ENCODE assay signal across 15 mouse cellular contexts in the genomic region with DNA sequence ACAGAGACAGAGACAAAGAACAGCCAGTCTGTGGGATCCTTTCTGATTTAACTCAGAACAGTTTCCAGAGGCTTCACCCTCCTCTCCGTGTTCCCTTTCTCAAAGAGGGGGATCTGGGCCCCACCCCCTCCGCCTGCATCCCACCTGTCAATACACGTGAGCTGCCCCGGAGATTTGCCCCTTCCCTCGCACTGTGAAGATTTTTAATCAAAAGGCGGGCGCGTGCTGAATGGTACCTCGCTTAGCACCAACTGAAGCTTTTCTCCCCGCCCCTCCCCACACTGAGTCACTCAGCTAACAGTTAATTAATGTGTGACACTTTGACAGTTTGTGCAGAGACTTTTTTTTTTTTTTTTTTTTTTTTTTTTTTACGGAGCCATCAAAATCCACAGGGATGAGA. TPM values are rescaled to one million over a fixed set of nuclear protein-coding genes. Genes with fewer than 3 reads are reported as not detected.
DNase-seq lines count a peak whose midpoint lies in the region; ATAC-seq and TF ChIP-seq lines count a peak whose summit lies in the region.
"Had no signal": no experiment of that assay in that cellular context is flagged by ENCODE, and none has a peak within 500 bp of the region (broad histone marks: within the 10 kb centered on the region; RNA-seq: fewer than 3 reads in every experiment).

No protein-coding gene starts in this region.

- no peaks in the 10 kb centered on the region for H3K9me3 ChIP-seq in forebrain, embryonic 15.5 days
- H3K9me3 ChIP-seq: embryonic facial prominence, embryonic 15.5 days; lung, embryonic 15.5 days had no signal

- DNase-seq in heart, adult 2 months = no peak
- no peak for DNase-seq in heart, postnatal 14 days
- peak; percentile 18 for DNase-seq in right cerebral cortex, adult 18-20 months
- no peak for DNase-seq in right cerebral cortex, postnatal 4 days
- DNase-seq in yolk sac, embryonic 10.5 days (ENCODE audit: low spot score) = no peak
- DNase-seq in cerebellum, adult 2 months = no peak
- no peak for DNase-seq in thymus, postnatal 4 days
- DNase-seq: left cerebral cortex, postnatal 4 days had no signal

- H3K27ac ChIP-seq in heart, adult 2 months = peak overlapping the region; percentile 86
- no peak overlapping the region for H3K27ac ChIP-seq in forebrain, embryonic 15.5 days (replicated peaks)
- H3K27ac ChIP-seq in cerebellum, adult 2 months (ENCODE audit: insufficient read depth, low read length) = no peak overlapping the region
- H3K27ac ChIP-seq: embryonic facial prominence, embryonic 15.5 days; lung, embryonic 15.5 days had no signal

- no peak overlapping the region for H3K9ac ChIP-seq in heart, adult 2 months (ENCODE audit: low read depth, low read length)
- no peak overlapping the region for H3K9ac ChIP-seq in forebrain, embryonic 15.5 days (replicated peaks)
- H3K9ac ChIP-seq: embryonic facial prominence, embryonic 15.5 days; lung, embryonic 15.5 days had no signal

- no peak for TF ChIP-seq POLR2A in heart, adult 2 months (IDR thresholded peaks at IDR 0.05; ENCODE audit: insufficient read depth, low read depth, low read length)
- TF ChIP-seq POLR2A in cerebellum, adult 2 months (IDR thresholded peaks at IDR 0.05; ENCODE audit: borderline replicate concordance, insufficient read depth, low read length) = no peak

- H3K79me2 ChIP-seq in heart, adult 2 months (replicated peaks; ENCODE audit: control insufficient read depth, insufficient read depth, low read length) = no peaks in the 10 kb centered on the region

- intact Hi-C loops in heart, adult 2 months (cut with DNase I) = loop anchor here (5.0 kb wide), 2 partner anchors 96 to 139 kb away; no protein-coding TSS in a partner anchor
- intact Hi-C loops in heart, postnatal 14 days (cut with DNase I) = no loop called here

- no peaks in the 10 kb centered on the region for H3K36me3 ChIP-seq in heart, adult 2 months (ENCODE audit: control insufficient read depth, insufficient read depth, low read length)
- H3K36me3 ChIP-seq in forebrain, embryonic 15.5 days = no peaks in the 10 kb centered on the region
- H3K36me3 ChIP-seq: embryonic facial prominence, embryonic 15.5 days; lung, embryonic 15.5 days had no signal

- ATAC-seq in forebrain, embryonic 15.5 days (replicated peaks) = peak; percentile 61

- H3K4me3 ChIP-seq in heart, adult 2 months = no peak overlapping the region
- H3K4me3 ChIP-seq in forebrain, embryonic 15.5 days = no peak overlapping the region
- no peak overlapping the region for H3K4me3 ChIP-seq in cerebellum, adult 2 months (replicated peaks; ENCODE audit: insufficient read depth, low read depth, low read length)
- H3K4me3 ChIP-seq: embryonic facial prominence, embryonic 15.5 days; lung, embryonic 15.5 days had no signal

- no peaks in the 10 kb centered on the region for H3K27me3 ChIP-seq in heart, adult 2 months (ENCODE audit: control insufficient read depth, insufficient read depth, low read length)
- no peaks in the 10 kb centered on the region for H3K27me3 ChIP-seq in forebrain, embryonic 15.5 days
- H3K27me3 ChIP-seq in cerebellum, adult 2 months (ENCODE audit: control insufficient read depth, insufficient read depth, low read length) = no peaks in the 10 kb centered on the region
- H3K27me3 ChIP-seq: CH12.LX; embryonic facial prominence, embryonic 15.5 days; lung, embryonic 15.5 days had no signal

- H3K4me2 ChIP-seq in forebrain, embryonic 15.5 days (replicated peaks) = no peak overlapping the region
- H3K4me2 ChIP-seq: embryonic facial prominence, embryonic 15.5 days; lung, embryonic 15.5 days had no signal

- 52% methylated on average over 11 of the region's 11 CpGs for WGBS in heart, adult 2 months
- 9% methylated on average over 11 of the region's 11 CpGs for WGBS in forebrain, embryonic 15.5 days
- WGBS in cerebellum, adult 2 months = 41% methylated on average over 11 of the region's 11 CpGs

- no peak for TF ChIP-seq CTCF in heart, adult 2 months (IDR thresholded peaks at IDR 0.05)
- TF ChIP-seq CTCF in cerebellum, adult 2 months (IDR thresholded peaks at IDR 0.05; ENCODE audit: borderline replicate concordance, insufficient read depth, low read depth, low read length) = no peak

- peaks cover 1% of the 10 kb centered on the region; the same call in 1 of the 2 replicates for H3K4me1 ChIP-seq in heart, adult 2 months (ENCODE audit: control insufficient read depth, insufficient read depth, low read length)
- H3K4me1 ChIP-seq in forebrain, embryonic 15.5 days = peaks cover 3% of the 10 kb centered on the region; the same call in 1 of the 2 replicates
- H3K4me1 ChIP-seq in cerebellum, adult 2 months (ENCODE audit: control insufficient read depth, insufficient read depth, low read length) = no peaks in the 10 kb centered on the region
- H3K4me1 ChIP-seq: embryonic facial prominence, embryonic 15.5 days; lung, embryonic 15.5 days had no signal

- TF ChIP-seq EP300 in heart, adult 2 months (IDR thresholded peaks at IDR 0.05; ENCODE audit: insufficient read depth, low read depth, low read length) = no peak

RNA-seq across cellular contexts. Expression of a gene that starts 40.7 kb away (rescaled TPM):
- total RNA-seq in heart, adult 2 months (2021) = not detected
- polyA plus RNA-seq in heart, adult 2 months (2012; rRNA removed) = not detected in 2 replicates
- total RNA-seq in heart, postnatal 14 days (2021) = not detected
- not detected in 2 replicates for polyA plus RNA-seq in forebrain, embryonic 15.5 days (2015; fragmentation: Nextera tagmentation; extraction: Ambion mirVana)
- polyA plus RNA-seq in cerebellum, adult 2 months (2012; rRNA removed) = 0.08 TPM in 1 of 2 replicates, not detected in the other
- total RNA-seq: granulocyte monocyte progenitor cell, adult 5-6 weeks; left cerebral cortex, postnatal 4 days had no signal
- polyA plus RNA-seq: intestine, embryonic 14.5 days; large intestine, adult 2 months; lung, embryonic 15.5 days had no signal

RNA-seq across cellular contexts. Expression of a gene that starts 45.7 kb away (rescaled TPM):
- 1 to 10 TPM in 1 of 2 experiments, under 1 TPM in 1; 0.78 to 1.0 TPM for total RNA-seq in heart, adult 2 months (2021)
- polyA plus RNA-seq in heart, adult 2 months (2012; rRNA removed) = 5.1 and 8.8 TPM in 2 replicates
- under 1 TPM; 0.69 to 0.80 TPM for total RNA-seq in heart, postnatal 14 days (2021)
- 3.2 and 3.9 TPM in 2 replicates for polyA plus RNA-seq in forebrain, embryonic 15.5 days (2015; fragmentation: Nextera tagmentation; extraction: Ambion mirVana)
- 5.7 and 8.2 TPM in 2 replicates for polyA plus RNA-seq in cerebellum, adult 2 months (2012; rRNA removed)
- total RNA-seq: CH12.LX; granulocyte monocyte progenitor cell, adult 5-6 weeks had no signal
- polyA plus RNA-seq: large intestine, adult 2 months had no signal
